Mouse (Mus musculus) spleen, postnatal 4 days (tissue): Measurements from ENCODE around the gene Epb41l1.

ENCODE experiments used
- DNase-seq, 2 experiments: peaks; one replicate each; pipeline ENCODE4 v3.0.0; 2022; ENCODE audit warnings: low spot score in 2 of 2

The Epb41l1 gene

GRCm38 (mm10) chr2:156423672-156424071 lies 3.0 kb downstream of the Epb41l1 start:
- no peak for DNase-seq

- no peak for DNase-seq
These were observed 4.9 kb downstream of the Epb41l1 start for GRCm38 (mm10) chr2:156425618-156426017.

GRCm38 (mm10) chr2:156426151-156426550 lies 5.4 kb downstream of the Epb41l1 start:
- DNase-seq: no peak

GRCm38 (mm10) chr2:156429836-156430235 lies 9.1 kb downstream of the Epb41l1 start:
- no peak for DNase-seq

DNA sequence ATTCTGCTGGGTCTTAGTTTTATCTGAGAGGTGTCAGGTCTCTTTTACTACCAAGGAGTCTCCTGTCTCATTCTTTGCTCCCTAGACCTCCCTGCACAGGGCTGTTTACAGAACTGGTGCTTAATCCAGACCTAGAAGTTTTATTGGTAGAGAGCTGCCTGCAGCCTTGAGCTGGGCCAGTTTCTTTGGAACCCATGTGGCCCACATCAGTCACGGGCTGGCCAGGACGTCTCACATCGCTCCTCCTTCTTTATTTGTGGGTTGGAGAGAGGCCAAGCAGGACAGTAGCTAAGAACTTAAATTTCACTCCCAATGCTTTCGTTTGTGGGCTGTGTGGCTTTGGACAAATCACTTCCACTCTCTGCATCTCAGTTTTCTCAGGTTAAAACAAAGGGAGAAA lies 9.6 kb downstream of the Epb41l1 start:
- DNase-seq: no peak

DNA sequence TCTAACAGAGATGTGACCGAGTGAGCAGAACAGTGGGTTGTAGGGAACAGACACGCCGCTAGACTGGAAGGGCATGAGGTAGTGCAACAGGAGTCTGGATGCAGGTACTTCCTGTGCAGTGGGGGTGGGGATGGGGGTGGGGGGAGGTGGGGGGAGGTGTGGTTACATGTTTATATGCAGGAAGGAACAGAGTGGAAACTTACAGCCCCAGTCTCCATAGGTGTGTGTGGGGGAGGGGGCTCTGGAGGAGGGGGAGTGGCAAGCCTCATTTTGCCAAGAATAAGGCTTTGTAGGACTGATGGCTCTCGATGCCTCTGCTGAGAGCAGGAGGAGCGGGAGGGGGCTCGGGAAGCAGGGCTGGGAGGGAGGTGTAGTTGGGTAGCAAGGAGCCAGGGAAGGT lies 10.7 kb downstream of the Epb41l1 start:
- DNase-seq: no peak

- DNase-seq: no peak
These were observed 11.4 kb downstream of the Epb41l1 start for GRCm38 (mm10) chr2:156432086-156432485.

GRCm38 (mm10) chr2:156432874-156433868 lies 12.5 kb downstream of the Epb41l1 start:
- no peak for DNase-seq

DNA sequence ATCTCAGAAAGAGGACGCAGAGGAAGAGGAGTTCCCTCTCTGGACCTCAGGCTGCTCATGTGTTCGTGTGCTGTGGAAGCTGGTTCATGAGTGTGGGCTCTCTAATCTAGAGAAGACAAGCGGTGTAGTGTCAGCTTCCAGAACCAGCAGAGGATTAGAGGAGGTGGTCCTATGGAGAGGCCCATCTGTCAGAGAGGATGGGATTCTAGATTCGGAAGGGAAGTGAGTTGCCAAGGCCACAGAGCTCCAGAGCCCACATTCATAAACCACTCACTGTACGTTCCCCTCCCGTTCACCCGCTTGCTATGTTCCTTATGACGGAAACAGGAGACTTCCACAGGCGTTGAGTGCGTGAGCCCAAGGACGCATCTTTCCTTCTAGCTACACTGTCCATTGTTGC lies 16.9 kb downstream of the Epb41l1 start:
- no peak for DNase-seq

GRCm38 (mm10) chr2:156439666-156440462 lies 19.2 kb downstream of the Epb41l1 start:
- DNase-seq: no peak

DNA sequence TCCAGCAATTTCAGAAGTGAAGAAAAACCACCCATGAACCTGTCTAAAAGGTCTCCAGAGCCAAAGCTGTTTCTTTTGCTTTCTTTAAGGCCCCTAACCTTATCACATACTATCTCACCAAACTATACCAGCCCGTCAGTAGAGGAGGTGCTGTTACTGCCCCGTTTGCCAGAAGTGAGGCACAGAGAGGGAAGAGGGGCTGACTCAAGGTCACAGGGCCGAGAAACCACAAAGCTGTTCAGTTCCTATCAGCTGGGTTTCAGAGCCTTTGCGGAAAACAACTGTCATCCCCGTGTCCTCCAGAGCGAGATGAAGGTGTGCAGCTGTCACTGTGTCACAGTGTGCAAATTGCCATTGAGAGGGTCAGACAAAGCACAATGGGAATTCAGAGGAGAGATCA lies 21.2 kb downstream of the Epb41l1 start:
- DNase-seq: no peak

- DNase-seq: no peak
These were observed 22.6 kb downstream of the Epb41l1 start for GRCm38 (mm10) chr2:156443323-156443722.

DNA sequence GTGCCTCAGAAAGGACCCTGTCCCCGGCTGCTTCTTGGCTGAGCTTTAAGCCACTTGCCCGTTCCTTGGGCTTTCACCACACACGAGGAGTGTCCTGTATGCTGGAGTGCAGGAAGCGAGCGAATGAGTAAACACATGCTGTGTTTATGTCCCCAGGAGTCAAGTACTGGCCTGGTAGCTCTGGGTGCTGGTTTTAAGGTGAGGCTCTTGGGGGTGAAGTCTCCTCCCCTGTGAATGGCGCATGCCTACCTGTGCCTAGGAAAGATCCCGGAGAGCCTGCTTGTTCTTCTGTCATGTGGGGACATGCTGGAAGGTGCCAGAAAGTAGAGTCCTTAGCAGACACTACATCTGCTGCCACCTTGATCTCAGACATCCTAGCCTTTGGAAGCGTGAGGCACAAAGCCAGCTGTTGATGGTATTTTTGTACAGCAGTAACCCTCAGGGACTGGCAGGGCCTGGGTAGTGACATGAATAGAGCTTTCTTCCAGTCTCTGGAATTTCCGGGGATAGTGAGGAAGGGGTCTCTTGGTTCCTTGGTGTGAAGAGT lies 25.9 kb downstream of the Epb41l1 start:
- DNase-seq: no peak

DNA sequence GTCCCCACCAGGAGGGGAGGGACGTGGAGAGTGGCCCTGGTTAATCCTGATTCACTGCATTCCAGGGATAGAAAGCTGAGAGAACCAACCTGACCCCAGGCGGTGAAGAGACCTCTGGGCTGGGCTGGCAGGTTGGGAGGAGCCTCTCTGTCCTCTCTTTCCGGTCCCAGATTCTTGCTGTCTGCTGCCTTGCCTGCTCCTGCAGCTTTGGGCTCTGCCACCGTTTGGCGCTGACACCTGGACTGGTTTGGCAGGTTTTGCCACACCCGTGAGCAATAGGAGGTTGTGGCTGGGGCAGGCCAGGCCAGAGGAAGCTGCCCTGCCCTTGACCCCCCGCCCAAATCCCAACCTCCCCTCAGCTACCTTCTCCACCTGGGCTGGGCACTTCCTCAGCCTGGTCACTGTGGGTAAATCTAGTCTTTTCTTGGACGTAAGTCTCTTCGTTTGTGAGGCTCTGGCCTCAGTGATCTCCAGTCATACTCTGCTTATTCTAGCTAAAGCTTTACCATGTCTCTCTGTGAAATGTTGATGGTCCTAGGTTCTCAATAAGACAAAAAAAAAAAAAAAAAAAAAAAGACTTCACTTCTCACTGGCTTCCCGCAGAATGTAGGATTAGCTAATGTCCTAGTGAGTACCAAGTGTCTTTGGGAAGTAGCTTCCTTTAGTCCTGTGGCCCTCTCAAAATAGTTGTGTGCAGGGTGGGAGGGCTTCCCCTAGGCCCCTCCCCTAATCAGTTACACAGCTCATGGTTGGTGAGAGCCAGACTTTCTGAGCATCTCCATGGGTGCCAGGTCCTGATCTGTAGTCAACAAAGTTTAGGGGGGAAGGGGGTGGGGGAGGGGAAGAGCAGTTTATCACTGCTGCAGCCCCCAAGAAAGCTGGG lies 26.9 kb downstream of the Epb41l1 start:
- DNase-seq: no peak

- no peak for DNase-seq
These were observed 30.8 kb downstream of the Epb41l1 start for GRCm38 (mm10) chr2:156451225-156452148.

GRCm38 (mm10) chr2:156452149-156452536 lies 31.4 kb downstream of the Epb41l1 start:
- DNase-seq: no peak

DNA sequence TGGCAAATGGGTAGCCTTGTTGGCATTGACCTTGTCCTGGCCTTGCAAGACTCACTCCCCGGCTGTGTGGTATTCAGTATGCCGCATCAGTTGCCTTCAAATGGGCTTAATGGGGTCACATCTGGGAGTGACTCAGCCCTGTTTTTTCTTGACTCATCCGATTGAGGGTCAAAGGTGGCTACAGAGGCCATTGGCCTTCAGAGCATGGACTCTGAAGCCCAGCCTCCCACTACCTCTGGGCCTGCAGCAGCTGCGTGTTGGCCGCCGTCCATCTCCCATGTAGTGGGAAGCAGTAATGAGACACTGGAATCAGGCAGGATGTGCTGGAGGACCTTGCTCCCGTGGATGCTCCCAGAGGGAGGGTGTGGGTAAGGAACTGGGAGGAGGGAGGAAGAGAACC lies 33.1 kb downstream of the Epb41l1 start:
- no peak for DNase-seq

DNA sequence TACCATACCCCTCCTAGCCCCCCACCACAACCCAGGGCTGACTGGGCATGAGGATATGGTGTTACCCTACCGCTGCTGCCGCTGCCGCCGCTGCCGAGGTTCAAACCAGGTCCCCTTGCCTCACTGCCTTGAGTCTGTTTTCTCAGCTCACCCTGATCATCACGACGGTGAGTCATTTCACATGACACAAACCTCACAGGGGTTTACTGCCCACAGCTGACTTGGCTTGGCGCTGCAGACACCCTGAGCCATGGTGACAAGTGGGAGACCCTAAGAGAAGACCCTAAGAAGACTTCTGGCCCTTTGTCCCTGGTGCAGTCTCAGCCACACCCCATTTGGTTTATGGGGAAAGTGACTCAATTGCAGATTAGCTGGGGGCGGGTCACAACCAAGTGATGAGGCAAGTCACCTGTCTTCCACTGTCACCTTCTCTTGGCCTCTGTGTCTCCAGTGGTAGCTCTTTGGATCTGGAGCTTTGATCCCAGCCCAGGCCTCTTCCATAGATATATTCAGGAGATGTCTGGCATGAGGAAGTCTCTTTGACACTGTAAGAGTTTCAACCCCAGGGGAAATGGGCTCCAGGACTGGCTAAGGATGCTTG lies 34.9 kb downstream of the Epb41l1 start:
- no peak for DNase-seq

- no peak for DNase-seq
These were observed 36.0 kb downstream of the Epb41l1 start for GRCm38 (mm10) chr2:156456386-156457342.
